Mouse (Mus musculus) left cerebral cortex, adult 2 months (tissue): ENCODE measurements around the gene Nexn. TPM values are rescaled to one million over a fixed set of nuclear protein-coding genes. Genes with fewer than 3 reads are reported as not detected.
A peak's percentile ranks its signal among the peaks of the same experiment; 100 is the strongest.

Experiments used
- DNase-seq, 2 experiments: peaks; one replicate each; pipeline ENCODE4 v3.0.0; 2021 to 2022; ENCODE audit warnings: low spot score in 2 of 2, mixed read lengths in 1 of 2; ENCODE audit errors: extremely low spot score in 1 of 2
- H3K27ac ChIP-seq: fragments of 200-600 bp; 2 replicates; pipeline ENCODE4 v1.8.1; 2022
- H3K4me3 ChIP-seq: fragments of 200-600 bp; 2 replicates; pipeline ENCODE4 v1.8.1; 2022
- CTCF ChIP-seq: fragments of 200-600 bp; IDR thresholded peaks from 2 replicates; pipeline ENCODE4 v1.8.1; 2022; ENCODE audit warnings: antibody characterized with exemption, mild to moderate bottlenecking, moderate library complexity
- intact Hi-C: fragments of 180-260 bp; cut with DNase I; formaldehyde crosslinking; loops from one replicate; pipeline ENCODE4 v1.15.1; 2025
- total RNA-seq, 2 experiments: library from RNA; stranded (reverse); gene quantifications; 2 replicates each; pipeline ENCODE4 v1.2.3; 2021

Gene Nexn
- total RNA-seq, 2 experiments from 2014 or later: 1.4 to 5.0 TPM

DNA sequence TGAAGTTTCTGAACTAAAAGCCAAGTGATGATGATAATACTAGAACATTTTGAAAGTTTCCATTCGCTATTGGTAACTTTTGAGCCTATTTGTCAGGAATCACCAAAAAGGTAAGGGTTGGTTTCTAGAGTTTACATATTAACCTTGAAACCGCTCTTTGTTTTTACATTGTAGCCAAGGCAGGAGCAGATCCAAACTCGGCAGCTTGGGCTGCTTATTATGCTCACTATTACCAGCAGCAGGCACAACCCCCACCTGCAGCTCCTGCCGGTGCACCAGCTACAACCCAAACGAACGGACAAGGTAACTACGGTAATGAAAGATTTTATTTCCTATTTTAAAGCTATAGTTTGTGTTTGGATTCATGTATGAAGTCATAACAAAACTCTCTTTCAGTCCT lies 40.2 kb downstream of the Nexn start:
- no peak for TF ChIP-seq CTCF
- Histone ChIP-seq H3K27ac (no peak overlapping the region), H3K4me3 (no peak overlapping the region)
- DNase-seq: no peak
- intact Hi-C loops: loop anchor here (10.0 kb wide), 1 partner anchor 149 kb away; no protein-coding TSS in a partner anchor

DNA sequence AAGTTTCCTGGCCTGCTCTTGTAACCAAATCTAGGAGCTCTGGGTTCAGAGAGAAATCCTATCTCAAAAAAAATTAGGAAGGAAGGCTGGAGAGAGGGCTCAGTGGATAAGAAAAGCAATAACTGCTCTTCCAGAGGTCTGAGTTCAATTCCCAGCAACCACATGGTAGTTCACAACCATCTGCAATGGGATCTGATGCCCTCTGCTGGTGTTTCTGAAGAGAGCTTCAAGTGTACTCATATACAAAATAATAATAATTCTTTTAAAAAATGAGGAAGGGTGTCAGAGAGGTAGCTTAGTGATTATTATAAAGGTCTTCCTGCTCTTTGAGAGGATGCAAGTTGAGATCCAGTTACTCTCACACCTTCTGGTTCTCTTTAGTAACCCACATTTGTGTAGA lies 41.2 kb downstream of the Nexn start:
- intact Hi-C loops: loop anchor here (10.0 kb wide), 1 partner anchor 150 kb away; no protein-coding TSS in a partner anchor
- Histone ChIP-seq H3K4me3 (no peak overlapping the region), H3K27ac (no peak overlapping the region)
- DNase-seq: no peak
- peak; percentile 17 for TF ChIP-seq CTCF

DNA sequence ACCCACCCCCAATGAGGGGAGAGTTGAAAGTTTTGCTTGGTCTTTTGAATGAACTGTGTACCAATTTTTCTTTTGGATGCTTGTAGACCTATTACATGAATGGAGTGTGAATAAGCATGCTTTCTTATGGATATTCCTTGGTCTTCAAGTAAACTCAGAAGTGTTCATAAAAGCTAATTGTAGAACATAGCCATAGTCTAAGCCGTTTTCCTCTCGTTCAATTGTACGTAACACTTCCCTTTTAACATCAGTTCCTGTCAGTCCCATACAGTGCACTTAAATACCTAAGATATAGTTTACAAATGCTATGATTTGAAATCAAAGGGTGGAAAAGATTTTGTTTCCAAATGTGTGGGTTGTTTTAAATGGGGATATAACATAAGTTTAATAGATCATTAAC lies 52.7 kb downstream of the Nexn start:
- Histone ChIP-seq H3K27ac (no peak overlapping the region), H3K4me3 (no peak overlapping the region)
- no peak for DNase-seq
- TF ChIP-seq CTCF: no peak
- intact Hi-C loops: no loop called here

- DNase-seq: no peak
- Histone ChIP-seq H3K4me3 (peak overlapping the region; percentile 81), H3K27ac (no peak overlapping the region)
- TF ChIP-seq CTCF: no peak
- intact Hi-C loops: no loop called here
Measured at GRCm38 (mm10) chr3:152211731-152212279, 54.3 kb downstream of the Nexn start.

DNA sequence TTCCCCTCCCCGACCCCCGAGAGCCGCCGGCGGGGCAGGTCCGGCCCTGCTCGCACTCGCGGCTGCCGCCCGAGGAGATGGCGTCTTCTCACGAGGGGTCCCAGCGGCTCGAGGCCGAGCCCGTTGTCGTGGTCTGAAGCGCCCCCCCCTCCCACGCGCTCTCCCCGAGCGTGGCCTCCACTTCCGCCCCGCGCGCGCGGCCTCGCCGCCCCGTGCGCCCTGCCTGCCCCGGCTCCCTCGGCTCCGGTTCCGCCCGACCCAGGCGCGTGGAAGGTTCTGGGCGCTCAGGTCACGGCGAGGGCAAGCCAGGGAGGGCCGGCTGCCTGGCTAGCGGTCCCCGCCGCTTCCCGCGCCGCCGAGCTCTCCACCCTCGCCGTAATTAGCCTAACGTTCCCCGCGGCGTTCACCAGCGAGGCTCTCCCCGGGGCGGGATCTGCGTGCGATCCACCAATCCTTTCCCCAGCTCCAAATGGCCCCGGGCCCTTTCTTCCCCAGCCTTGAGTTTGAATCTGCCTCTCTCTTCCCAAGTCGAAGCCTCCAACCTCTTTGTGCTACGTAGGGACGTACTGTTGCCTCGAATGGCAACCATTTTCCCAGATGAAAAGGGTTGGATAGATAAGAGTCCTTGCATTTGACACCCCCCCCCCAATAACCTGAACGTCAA lies 55.3 kb downstream of the Nexn start:
- peak overlapping the region; percentile 81 for H3K4me3 ChIP-seq
- TF ChIP-seq CTCF: no peak
- intact Hi-C loops: loop anchor here (1.0 kb wide), 2 partner anchors 18 to 100 kb away; no protein-coding TSS in a partner anchor
- peak overlapping the region; percentile 100 for H3K27ac ChIP-seq
- DNase-seq: peak; percentile 58 to 70

DNA sequence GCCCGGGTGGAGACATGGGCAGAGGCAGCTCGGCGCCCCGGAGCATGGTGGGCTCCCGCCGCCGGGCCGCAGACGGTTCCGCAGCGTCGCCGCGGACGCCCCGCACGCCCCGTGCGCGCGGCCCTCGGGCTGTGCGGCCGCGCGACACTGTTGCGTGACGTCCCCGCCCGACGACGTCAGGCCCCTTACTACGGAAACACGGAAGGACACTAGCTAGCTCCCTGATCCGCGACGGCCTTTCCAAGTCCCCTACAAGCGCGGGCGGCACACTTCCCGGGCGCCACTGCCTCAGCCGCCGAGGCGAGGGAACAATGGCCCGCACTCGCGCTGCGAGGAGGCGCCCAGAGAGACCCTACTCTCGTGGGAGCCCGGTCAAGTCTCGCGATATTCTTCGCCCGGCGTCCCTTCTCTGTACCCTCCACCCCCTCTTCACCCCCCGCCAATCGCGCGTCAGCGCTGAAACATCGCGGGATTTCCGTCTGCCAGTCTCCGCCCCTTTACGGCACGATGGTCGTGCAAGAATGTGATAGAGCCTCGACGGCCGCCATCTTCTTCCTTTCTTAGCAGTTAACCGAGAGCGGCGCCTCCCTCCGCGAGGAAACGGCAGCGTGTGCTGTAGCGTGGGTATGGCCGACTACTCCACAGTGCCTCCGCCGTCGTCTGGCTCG lies 56.0 kb downstream of the Nexn start, which contains the start of the genes Dnajb4 and Fubp1:
Gene Dnajb4, minus strand, starts transcription at position 336 of the 668 bp plus-strand sequence.
Gene Fubp1, plus strand, starts transcription at position 456 of the 668 bp plus-strand sequence.
- no peak for TF ChIP-seq CTCF
- intact Hi-C loops: loop anchor here (1.0 kb wide), 2 partner anchors 17 to 99 kb away; no protein-coding TSS in a partner anchor
- Histone ChIP-seq H3K27ac (peak within 1 kb of the TSS; percentile 100), H3K4me3 (peak within 1 kb of the TSS; percentile 81)
- peak; percentile 99 to 100 for DNase-seq

GRCm38 (mm10) chr3:152209177-152209966 lies 56.8 kb downstream of the Nexn start:
- peak overlapping the region; percentile 100 for H3K27ac ChIP-seq
- DNase-seq: no peak
- no peak; the same call in 1 of the 2 replicates for TF ChIP-seq CTCF
- intact Hi-C loops: no loop called here
- peak overlapping the region; percentile 81 for H3K4me3 ChIP-seq

- Histone ChIP-seq H3K4me3 (peak overlapping the region; percentile 81), H3K27ac (no peak overlapping the region)
- no peak for TF ChIP-seq CTCF
- intact Hi-C loops: no loop called here
- DNase-seq: no peak
Measured at GRCm38 (mm10) chr3:152208096-152208885, 57.9 kb downstream of the Nexn start.

GRCm38 (mm10) chr3:152207156-152207555 lies 59.0 kb downstream of the Nexn start:
- intact Hi-C loops: no loop called here
- H3K4me3 ChIP-seq: no peak overlapping the region
- no peak for DNase-seq
- no peak for TF ChIP-seq CTCF
- no peak overlapping the region for H3K27ac ChIP-seq

GRCm38 (mm10) chr3:152204577-152204976 lies 61.6 kb downstream of the Nexn start:
- no peak overlapping the region for H3K4me3 ChIP-seq
- no peak for DNase-seq
- no peak for TF ChIP-seq CTCF
- intact Hi-C loops: no loop called here
- no peak overlapping the region for H3K27ac ChIP-seq

DNA sequence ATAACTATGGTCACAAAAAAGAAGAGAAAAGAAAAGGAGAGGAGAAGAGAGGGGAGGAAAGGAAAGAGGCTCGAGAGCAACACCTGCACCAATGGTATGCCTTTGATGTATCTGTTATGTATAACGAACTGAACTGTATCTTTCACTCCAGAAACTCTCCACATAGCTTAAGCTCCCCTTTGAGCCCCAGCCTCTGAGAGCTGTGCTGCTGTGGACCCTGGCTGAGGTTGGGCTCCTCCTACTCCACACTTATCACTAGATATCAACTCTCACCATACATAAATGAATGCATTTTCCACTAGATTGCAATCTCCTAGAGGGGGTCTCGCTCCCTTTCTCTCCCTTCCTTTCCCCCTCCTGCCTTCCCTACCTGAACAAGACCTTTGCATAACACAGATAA lies 62.2 kb downstream of the Nexn start:
- Histone ChIP-seq H3K4me3 (no peak overlapping the region), H3K27ac (no peak overlapping the region)
- intact Hi-C loops: no loop called here
- DNase-seq: no peak
- TF ChIP-seq CTCF: no peak
